20 mouse cellular contexts compared by ENCODE assay signal in genomic region chr3:104432651-104433050, GRCm38 (mm10).
"Had no signal": no experiment of that assay in that cellular context is flagged by ENCODE, and none has a peak within 500 bp of the region (broad histone marks: within the 10 kb centered on the region; RNA-seq: fewer than 3 reads in every experiment).

No protein-coding gene starts in this region.

- H3K9me3 ChIP-seq: limb, embryonic 10.5 days; limb, embryonic 13.5 days; neural tube, embryonic 12.5 days; neural tube, embryonic 15.5 days had no signal

- H3K9ac ChIP-seq: limb, embryonic 13.5 days; liver, embryonic 14.5 days; lung, embryonic 14.5 days; neural tube, embryonic 12.5 days; neural tube, embryonic 15.5 days had no signal

- H3K36me3 ChIP-seq: limb, embryonic 10.5 days; limb, embryonic 13.5 days; neural tube, embryonic 12.5 days; neural tube, embryonic 15.5 days had no signal

- H3K27ac ChIP-seq: kidney, postnatal 0 days; layer of hippocampus, adult 2 months; limb, embryonic 13.5 days; liver, embryonic 14.5 days; macrophage; neural tube, embryonic 12.5 days; neural tube, embryonic 15.5 days; stomach, postnatal 0 days had no signal

- DNase-seq: kidney, adult 2 months; kidney, postnatal 25 days; layer of hippocampus, adult 9-11 months; right cerebral cortex, adult 18-20 months; right cerebral cortex, postnatal 14 days; right cerebral cortex, postnatal 4 days; thymus, adult 2 months; thymus, postnatal 14 days; thymus, postnatal 4 days had no signal

- H3K4me3 ChIP-seq: layer of hippocampus, adult 2 months; limb, embryonic 10.5 days; limb, embryonic 13.5 days; neural tube, embryonic 12.5 days; neural tube, embryonic 15.5 days had no signal

- ATAC-seq: intestine, postnatal 0 days had no signal

- H3K4me1 ChIP-seq: neural tube, embryonic 15.5 days had no signal

- H3K4me2 ChIP-seq: limb, embryonic 13.5 days; lung, embryonic 14.5 days; neural tube, embryonic 12.5 days; neural tube, embryonic 15.5 days had no signal

- H3K27me3 ChIP-seq: limb, embryonic 13.5 days; neural tube, embryonic 15.5 days had no signal
